Mouse (Mus musculus) layer of hippocampus, adult 8-10 months (tissue): ENCODE data around the gene Ppp2ca. TPM values are rescaled to one million over a fixed set of nuclear protein-coding genes. Genes with fewer than 3 reads are reported as not detected.
A peak's percentile ranks its signal among the peaks of the same experiment; 100 is the strongest.
"Not testable (repeated sequence)": the region's sequence is repeated elsewhere in the genome, so short reads cannot be mapped to it uniquely, and the experiment has no call there.

ENCODE experiments used
- DNase-seq, 2 experiments: peaks; one replicate each; pipeline ENCODE4 v3.0.0; 2022; ENCODE audit warnings: low spot score in 2 of 2
- microRNA-seq, 2 experiments: library from miRNA; unstranded; fragments of <30 nt; microRNA quantifications; one replicate each; pipeline ENCODE4 v1.2.0; 2022
- total RNA-seq, 4 experiments: library from RNA; stranded (reverse); gene quantifications; 2 replicates each; pipeline ENCODE4 v1.2.4; 2022

The Ppp2ca gene
- total RNA-seq, 4 experiments from 2014 or later = 102 to 118 (median 110) TPM

DNA sequence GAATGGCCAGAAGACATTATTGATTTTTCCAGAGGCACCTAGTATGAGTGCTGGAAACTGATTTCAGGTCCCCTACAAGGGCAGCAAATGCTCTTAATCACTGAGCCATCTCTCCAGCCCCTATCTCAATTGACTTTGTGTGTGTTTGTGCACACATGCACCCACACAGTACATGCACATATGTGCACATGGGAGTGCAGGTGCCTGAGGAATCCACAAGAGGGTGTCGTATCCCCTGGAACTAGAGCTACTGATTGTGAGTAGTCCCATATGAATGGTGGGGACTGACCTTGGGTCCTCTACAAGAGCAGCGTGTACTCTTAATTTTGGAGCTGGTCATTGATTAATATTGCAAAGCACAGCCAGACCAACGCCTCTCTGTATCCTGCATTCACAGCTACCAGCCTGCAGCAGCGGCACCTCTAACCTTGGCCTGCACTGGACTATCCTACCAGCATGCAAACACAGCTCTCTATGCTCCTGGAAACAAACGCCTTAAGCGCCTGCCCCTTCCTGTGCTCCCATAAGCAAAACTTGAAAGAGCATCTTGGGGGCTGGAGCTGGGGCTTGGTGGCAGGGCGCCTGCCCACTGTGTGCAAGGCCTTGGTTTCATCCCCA, 32.1 kb downstream of the Ppp2ca start:
- DNase-seq = no peak

DNA sequence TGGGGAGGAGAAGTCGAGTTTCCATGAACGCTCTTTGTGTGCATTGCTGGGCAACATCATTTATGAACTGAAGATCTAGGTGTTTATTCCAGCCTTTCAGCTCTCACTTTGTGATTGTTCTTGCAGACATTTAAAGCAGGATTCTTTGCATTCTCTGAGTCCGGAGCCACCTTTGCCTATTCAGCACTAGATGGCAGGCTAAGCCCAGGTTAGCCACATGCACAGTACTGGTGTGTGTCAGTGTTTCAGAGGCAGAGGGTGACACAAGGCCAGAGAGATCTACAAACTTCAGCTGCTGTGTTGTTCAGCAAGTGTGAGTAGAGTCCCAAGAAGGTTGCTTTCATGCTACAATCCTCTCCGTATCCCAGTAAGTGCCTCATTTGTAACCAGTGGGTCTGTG, 45.2 kb downstream of the Ppp2ca start:
- peak; percentile 41 to 58 for DNase-seq

DNA sequence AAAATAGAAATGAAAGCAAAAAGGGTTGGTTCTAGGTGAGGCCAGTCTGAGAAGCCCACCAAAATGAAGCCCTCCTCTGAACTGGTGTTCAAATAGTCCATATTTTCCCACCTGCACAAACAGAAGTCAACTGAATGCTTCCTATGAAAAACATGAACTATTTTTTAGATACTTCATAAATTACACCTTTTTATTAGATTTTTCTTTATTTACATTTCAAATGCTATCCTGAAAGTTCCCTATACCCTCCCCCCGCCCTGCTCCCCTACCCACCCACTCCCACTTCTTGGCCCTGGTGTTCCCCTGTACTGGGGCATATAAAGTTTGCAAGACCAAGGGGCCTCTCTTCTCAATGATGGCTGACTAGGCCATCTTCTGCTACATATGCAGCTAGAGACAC, 46.9 kb downstream of the Ppp2ca start, which contains the start of gene Olfr1373:
Gene Olfr1373 (minus strand): TSS at position 101 of the 400 bp plus-strand sequence.
- DNase-seq = not testable (repeated sequence)

DNA sequence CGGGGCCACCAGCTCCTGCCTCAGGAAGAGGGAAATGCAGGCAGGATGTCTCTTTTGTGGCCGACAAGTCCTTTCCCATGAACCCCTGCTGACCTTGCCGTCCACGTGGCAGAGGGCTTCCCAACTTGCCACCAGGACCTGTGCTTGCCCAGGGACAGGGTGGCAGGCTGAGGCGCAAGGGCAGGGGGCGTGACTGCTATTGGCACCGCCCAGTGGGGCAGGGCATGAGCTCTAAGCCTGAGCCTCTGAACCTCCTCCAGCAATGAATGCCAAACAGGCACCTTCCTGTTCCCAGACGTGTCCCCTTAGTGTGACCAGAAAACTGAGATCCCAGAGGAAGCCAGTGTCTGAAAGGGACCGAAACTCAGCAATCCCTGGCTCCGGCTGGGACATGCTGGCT, 65.4 kb downstream of the Ppp2ca start:
- no peak for DNase-seq

DNA sequence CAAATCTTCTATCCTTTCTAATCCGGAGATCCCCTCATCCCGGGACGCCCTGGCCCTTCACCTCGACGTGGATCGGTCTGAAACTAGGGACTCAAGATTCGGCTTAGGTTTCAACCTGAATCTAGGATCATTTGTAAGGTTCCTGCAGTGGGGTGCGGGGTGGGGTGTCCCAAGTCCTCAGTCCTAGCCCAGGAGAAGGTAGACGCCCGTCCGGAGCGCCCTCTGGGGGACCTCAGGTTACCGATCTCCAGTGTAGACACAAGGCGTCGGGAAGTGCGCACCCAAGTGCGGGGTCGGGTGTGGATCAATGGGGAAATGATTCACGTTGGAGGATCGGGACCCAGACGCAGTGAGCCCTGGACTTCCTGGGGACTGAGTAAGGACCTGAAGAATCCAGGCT, 68.6 kb downstream of the Ppp2ca start:
- DNase-seq = no peak

DNA sequence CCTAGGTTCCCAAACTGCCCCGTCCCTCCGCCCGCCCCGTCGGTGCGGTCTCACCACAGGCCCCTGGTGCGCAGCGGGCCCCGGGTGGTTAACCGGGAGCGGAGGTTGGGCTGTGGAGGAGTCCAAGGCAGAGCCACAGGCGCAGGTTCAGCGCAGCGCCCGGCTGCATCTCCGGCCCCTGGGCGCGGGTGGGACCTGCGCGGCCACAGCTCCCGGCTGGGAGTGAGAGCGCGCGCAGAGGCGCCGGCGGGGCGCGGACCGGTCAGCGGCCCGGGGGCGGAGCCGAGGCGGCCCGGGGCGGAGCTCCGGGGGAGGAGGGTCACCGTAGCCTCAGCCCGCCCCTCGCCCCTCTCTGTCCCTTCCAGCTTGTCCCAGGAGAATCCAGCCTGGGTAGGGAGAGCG, 69.4 kb downstream of the Ppp2ca start:
- DNase-seq = not testable (repeated sequence)

DNA sequence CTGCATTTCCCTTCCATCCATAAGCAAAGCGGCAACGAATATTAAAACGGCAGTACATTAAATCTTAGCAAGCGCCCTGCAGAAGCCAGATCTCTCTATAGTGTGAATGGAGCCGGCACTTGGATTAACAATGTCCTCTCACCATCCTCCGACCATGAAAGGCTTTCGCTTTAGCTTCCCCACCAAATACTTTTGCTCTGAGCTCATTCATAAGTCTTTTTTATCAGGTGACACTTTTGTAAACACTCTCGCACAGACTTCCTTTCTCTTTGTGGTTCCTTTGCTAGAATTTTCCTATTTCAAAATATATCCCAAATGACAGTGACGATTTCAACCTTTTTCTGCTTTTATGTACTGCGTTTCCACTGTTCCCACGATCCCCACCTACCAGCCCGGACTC, 70.0 kb downstream of the Ppp2ca start:
- DNase-seq = no peak

Small RNA genes within 50 kb of the gene (microRNA-seq; reads per million reads assigned to microRNA genes)
- 0 reads per million in 2 experiments for gene Gm24157
- gene Mir3061 = 8.6 to 11.1 reads per million in 2 experiments

Other genes with a start within 250 kb of the Ppp2ca start
- gene Jade2, start 241.0 kb upstream of the Ppp2ca start, total RNA-seq = 10 to 100 TPM; 50.6 to 54.2 (median 52.0) TPM
- 10 to 100 TPM; 35.7 to 42.8 (median 39.5) TPM for gene Cdkn2aipnl, start 131.0 kb upstream of the Ppp2ca start, total RNA-seq
- 100 to 1,000 TPM; 162 to 207 (median 179) TPM for gene Ube2b, start 97.9 kb upstream of the Ppp2ca start, total RNA-seq
- 10 to 100 TPM; 13.4 to 17.6 (median 16.1) TPM for gene Cdkl3, start 94.5 kb upstream of the Ppp2ca start, total RNA-seq
- gene Olfr1373, start 46.8 kb downstream of the Ppp2ca start, total RNA-seq = not detected
- gene Olfr1371, start 115.3 kb downstream of the Ppp2ca start, total RNA-seq = not detected
- gene Skp1a, start 133.3 kb downstream of the Ppp2ca start, total RNA-seq = 100 to 1,000 TPM; 433 to 496 (median 439) TPM
- gene Tcf7, start 184.3 kb downstream of the Ppp2ca start, total RNA-seq = 1 to 10 TPM; 2.9 to 3.6 (median 3.2) TPM